Mouse (Mus musculus): ENCODE results near the gene Rpn2.

DNA sequence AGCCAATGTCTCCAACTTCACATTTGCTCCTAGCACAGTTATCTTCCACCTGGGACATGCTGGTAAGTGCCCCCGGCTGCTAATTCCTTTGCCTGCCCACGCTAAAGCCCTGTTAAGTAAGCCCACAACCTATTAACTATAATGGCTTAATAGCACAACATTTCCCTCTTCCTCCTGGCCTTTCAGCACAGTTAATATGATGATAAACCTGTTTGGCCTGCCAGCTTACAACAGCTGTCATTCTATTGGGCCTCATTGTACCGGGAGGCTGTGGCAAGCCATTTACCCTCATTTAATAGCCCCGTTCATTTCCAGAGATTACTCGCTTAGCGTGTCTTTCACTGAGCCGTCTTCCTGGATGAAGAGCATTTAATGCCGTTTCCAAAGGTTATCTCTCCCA is 41.3 kb downstream of the Rpn2 start:
- TF ChIP-seq CTCF (IDR thresholded peaks at IDR 0.05; ENCODE audit: low read depth): no peak
- TF ChIP-seq EP300 (IDR thresholded peaks at IDR 0.05; ENCODE audit: low read depth): no peak

Measured in heart, postnatal 0 days (tissue).